Mouse (Mus musculus): ENCODE results near the gene Hyal1. TPM values are rescaled to one million over a fixed set of nuclear protein-coding genes. Genes with fewer than 3 reads are reported as not detected.
"Not testable (repeated sequence)": the region's sequence is repeated elsewhere in the genome, so short reads cannot be mapped to it uniquely, and the experiment has no call there.

Gene Hyal1
- polyA plus RNA-seq, 1 experiment, result 0.53 TPM

DNA sequence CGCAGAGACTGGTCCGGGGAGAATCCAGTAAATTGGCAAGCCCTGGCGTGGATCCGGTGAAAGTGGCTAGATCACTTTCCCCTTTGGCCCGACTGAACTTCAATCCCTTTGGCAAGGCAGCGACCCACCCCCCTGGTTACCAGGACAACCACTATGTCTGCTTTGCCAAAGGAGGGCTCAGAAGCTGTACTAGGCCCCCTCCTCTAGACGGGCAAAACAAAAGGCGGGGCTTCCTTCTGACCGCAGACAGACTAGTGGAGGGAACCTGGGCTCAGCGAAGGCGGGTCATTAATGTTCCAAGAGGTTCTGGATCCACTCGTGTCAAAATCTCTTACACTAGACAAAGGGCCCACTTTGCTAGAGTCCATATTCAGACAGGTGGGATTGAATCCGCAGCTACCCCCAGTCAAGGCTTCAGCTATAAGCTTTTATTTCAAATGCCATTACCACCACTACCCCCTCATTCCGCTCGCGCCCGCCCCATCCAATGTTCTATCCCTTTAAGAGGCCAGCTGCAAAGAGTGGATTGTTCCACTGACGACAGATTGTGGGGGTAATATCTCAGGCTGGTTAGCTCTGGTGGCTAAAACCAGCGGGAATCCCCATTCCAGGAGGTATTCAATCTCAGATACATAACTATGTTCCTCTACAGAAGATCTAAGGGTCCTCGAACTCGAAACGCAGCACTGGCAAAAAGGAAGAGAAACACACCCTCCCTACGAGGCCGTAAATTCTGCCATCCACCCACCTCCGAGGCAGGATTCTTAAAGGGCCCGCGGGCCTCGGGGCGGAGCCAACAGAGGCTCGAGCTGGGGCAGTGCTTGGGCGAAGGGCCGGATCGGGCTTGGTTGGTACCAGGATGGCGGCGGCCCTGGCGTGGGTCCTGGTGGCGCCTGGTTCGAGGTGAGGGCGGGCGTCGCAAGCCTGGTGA, 8.1 kb upstream of the Hyal1 start:
- TF ChIP-seq TAL1 (IDR thresholded peaks at IDR 0.05; ENCODE audit: low read length) (no peak), GATA1 (IDR thresholded peaks at IDR 0.05; ENCODE audit: low read length) (no peak)

DNA sequence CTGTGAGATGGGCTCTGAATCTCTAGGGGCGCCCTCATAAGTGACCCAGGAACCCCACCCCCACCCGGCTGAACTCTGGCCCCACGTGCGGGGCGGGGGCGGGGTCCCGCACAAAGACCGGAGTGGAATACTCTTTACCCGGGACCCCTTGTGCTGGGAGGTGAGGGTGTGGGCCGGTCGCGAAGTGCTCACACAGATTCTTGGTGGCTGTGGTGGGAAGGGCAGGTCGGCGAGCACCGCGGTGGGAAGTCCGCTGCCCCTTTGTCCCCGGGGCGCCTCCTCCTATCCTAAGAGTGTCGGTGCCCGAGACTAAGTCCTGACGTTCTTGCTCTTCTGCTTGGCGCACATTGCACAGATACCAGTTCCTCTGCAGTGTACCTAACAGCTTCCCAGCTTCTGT, 7.5 kb upstream of the Hyal1 start:
- Histone ChIP-seq H3K9me3 (ENCODE audit: control insufficient read depth, low read length) (no peaks in the 10 kb centered on the region), H3K36me3 (ENCODE audit: control insufficient read depth) (peaks cover 67% of the 10 kb centered on the region), H3K4me3 (replicated peaks) (peak overlapping the region; percentile 93), H3K27me3 (ENCODE audit: control insufficient read depth) (no peaks in the 10 kb centered on the region), H3K4me1 (ENCODE audit: control insufficient read depth) (peaks cover 91% of the 10 kb centered on the region)
- TF ChIP-seq GATA1 (IDR thresholded peaks at IDR 0.05; ENCODE audit: low read length), result no peak
- no peak for TF ChIP-seq TAL1 (IDR thresholded peaks at IDR 0.05; ENCODE audit: low read length)

More for the DNA sequence above, 8.1 kb upstream of the Hyal1 start:
- Histone ChIP-seq H3K27me3 (ENCODE audit: control insufficient read depth) (no peaks in the 10 kb centered on the region), H3K36me3 (ENCODE audit: control insufficient read depth) (peaks cover 68% of the 10 kb centered on the region), H3K4me1 (ENCODE audit: control insufficient read depth) (peaks cover 97% of the 10 kb centered on the region), H3K4me3 (replicated peaks) (peak overlapping the region; percentile 93), H3K9me3 (ENCODE audit: control insufficient read depth, low read length) (no peaks in the 10 kb centered on the region)

DNA sequence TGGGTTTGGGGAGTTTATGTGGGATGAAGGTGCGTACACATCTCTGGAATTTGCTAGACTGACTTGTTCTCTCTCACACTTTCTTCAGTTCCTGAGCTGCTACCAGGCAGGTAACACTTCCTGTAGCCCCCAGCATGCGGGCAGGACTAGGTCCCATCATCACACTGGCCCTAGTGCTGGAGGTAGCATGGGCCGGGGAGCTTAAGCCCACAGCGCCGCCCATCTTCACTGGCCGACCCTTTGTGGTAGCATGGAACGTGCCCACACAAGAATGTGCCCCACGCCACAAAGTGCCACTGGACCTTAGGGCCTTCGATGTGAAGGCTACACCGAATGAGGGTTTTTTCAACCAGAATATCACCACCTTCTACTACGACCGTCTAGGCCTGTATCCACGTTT, 6.7 kb upstream of the Hyal1 start:
- no peaks in the 10 kb centered on the region for H3K9me3 ChIP-seq (ENCODE audit: control insufficient read depth, low read length)
- peaks cover 88% of the 10 kb centered on the region for H3K4me1 ChIP-seq (ENCODE audit: control insufficient read depth)
- H3K4me3 ChIP-seq (replicated peaks), result peak overlapping the region; percentile 93
- no peak for TF ChIP-seq GATA1 (IDR thresholded peaks at IDR 0.05; ENCODE audit: low read length)
- no peak for TF ChIP-seq TAL1 (IDR thresholded peaks at IDR 0.05; ENCODE audit: low read length)
- no peaks in the 10 kb centered on the region for H3K27me3 ChIP-seq (ENCODE audit: control insufficient read depth)
- peaks cover 65% of the 10 kb centered on the region for H3K36me3 ChIP-seq (ENCODE audit: control insufficient read depth)

DNA sequence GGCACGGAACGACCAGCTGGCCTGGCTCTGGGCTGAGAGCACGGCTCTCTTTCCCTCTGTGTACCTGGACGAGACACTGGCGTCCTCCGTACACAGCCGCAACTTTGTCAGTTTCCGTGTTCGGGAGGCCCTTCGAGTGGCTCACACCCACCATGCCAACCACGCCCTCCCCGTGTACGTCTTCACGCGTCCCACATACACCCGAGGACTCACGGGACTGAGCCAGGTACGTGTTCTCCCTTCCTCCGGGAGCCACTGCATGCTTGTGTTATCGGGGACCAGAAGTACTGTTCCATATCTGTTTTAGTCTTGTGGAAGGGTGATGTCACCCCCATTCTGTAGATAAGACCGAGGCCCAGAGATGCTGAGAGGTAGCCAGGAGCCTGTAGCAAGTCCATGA, 5.9 kb upstream of the Hyal1 start:
- H3K36me3 ChIP-seq (ENCODE audit: control insufficient read depth), result peaks cover 59% of the 10 kb centered on the region
- H3K4me1 ChIP-seq (ENCODE audit: control insufficient read depth), result peaks cover 88% of the 10 kb centered on the region
- H3K27me3 ChIP-seq (ENCODE audit: control insufficient read depth), result no peaks in the 10 kb centered on the region
- peak; percentile 69 for TF ChIP-seq GATA1 (IDR thresholded peaks at IDR 0.05; ENCODE audit: low read length)
- peak; percentile 54 for TF ChIP-seq TAL1 (IDR thresholded peaks at IDR 0.05; ENCODE audit: low read length)
- no peaks in the 10 kb centered on the region for H3K9me3 ChIP-seq (ENCODE audit: control insufficient read depth, low read length)
- peak overlapping the region; percentile 93 for H3K4me3 ChIP-seq (replicated peaks)

DNA sequence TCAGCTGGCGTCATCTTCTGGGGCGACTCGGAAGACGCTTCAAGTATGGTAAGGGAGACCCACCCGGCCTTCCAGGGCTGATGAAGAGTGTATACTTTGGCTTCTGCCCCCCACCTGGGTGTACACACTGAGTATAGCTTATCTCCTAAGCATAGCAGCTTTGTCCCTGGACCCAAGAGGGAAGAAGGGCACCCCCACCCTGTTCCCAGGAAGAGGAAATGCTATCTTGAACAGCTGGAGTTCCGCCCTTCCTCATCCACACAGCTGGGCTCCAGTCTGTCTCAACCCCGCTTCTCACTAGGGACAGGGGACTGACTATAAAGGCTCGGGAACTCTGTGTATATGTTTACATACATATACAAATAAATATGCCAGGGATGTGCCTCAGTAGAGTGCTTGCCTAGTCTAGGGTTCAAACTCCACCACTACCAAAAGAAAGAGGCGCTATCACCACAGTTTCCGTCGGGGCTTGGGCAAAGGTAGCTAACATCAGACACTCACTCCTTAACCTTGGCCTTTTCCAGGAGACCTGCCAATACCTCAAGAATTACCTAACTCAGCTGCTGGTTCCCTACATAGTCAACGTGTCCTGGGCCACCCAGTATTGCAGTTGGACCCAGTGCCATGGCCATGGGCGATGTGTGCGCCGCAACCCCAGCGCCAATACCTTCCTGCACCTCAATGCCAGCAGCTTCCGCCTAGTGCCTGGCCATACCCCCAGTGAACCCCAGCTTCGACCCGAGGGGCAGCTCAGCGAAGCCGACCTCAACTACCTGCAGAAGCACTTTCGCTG, 5.0 kb upstream of the Hyal1 start:
- Histone ChIP-seq H3K9me3 (ENCODE audit: control insufficient read depth, low read length) (no peaks in the 10 kb centered on the region), H3K27me3 (ENCODE audit: control insufficient read depth) (no peaks in the 10 kb centered on the region), H3K36me3 (ENCODE audit: control insufficient read depth) (peaks cover 50% of the 10 kb centered on the region), H3K4me3 (replicated peaks) (peak overlapping the region; percentile 93), H3K4me1 (ENCODE audit: control insufficient read depth) (peaks cover 88% of the 10 kb centered on the region)
- no peak for TF ChIP-seq GATA1 (IDR thresholded peaks at IDR 0.05; ENCODE audit: low read length)
- no peak for TF ChIP-seq TAL1 (IDR thresholded peaks at IDR 0.05; ENCODE audit: low read length)

DNA sequence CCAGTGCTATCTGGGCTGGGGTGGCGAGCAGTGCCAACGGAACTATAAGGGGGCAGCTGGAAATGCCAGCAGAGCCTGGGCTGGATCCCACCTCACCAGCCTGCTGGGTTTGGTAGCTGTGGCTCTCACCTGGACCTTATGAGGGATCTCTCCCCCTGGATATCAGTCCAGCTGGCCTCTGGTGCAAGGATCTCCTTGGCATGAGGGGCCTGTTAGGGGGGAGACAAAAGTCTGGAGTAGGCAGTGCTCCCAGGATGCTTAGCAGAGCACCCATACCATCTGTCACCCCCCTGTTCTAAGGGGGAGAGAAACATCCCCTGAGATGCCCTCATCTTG, 4.4 kb upstream of the Hyal1 start:
- Histone ChIP-seq H3K9me3 (ENCODE audit: control insufficient read depth, low read length) (no peaks in the 10 kb centered on the region), H3K4me3 (replicated peaks) (peak overlapping the region; percentile 93), H3K4me1 (ENCODE audit: control insufficient read depth) (peaks cover 88% of the 10 kb centered on the region), H3K36me3 (ENCODE audit: control insufficient read depth) (peaks cover 46% of the 10 kb centered on the region), H3K27me3 (ENCODE audit: control insufficient read depth) (no peaks in the 10 kb centered on the region)
- TF ChIP-seq GATA1 (IDR thresholded peaks at IDR 0.05; ENCODE audit: low read length), result no peak
- TF ChIP-seq TAL1 (IDR thresholded peaks at IDR 0.05; ENCODE audit: low read length), result no peak

DNA sequence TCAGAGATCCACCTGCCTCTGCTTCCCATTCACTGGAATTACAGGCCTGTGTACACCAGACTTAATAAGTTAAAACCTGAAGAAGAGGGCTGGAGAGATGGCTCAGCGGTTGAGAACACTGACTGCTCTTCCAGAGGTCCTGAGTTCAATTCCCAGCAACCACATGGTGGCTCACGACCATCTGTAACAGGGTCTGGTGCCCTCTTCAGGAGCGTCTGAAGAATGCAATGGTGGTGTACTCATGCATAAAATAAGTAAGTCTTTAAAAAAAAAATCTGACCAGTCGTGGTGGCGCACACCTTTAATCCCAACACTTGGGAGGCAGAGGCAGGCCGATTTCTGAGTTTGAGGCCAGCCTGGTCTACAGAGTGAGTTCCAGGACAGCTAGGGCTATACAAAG, 3.0 kb upstream of the Hyal1 start:
- Histone ChIP-seq H3K36me3 (ENCODE audit: control insufficient read depth) (peaks cover 55% of the 10 kb centered on the region), H3K4me1 (ENCODE audit: control insufficient read depth) (peaks cover 86% of the 10 kb centered on the region)
- H3K9me3 ChIP-seq (ENCODE audit: control insufficient read depth, low read length); H3K27me3 ChIP-seq (ENCODE audit: control insufficient read depth); H3K4me3 ChIP-seq (replicated peaks): not testable (repeated sequence)

DNA sequence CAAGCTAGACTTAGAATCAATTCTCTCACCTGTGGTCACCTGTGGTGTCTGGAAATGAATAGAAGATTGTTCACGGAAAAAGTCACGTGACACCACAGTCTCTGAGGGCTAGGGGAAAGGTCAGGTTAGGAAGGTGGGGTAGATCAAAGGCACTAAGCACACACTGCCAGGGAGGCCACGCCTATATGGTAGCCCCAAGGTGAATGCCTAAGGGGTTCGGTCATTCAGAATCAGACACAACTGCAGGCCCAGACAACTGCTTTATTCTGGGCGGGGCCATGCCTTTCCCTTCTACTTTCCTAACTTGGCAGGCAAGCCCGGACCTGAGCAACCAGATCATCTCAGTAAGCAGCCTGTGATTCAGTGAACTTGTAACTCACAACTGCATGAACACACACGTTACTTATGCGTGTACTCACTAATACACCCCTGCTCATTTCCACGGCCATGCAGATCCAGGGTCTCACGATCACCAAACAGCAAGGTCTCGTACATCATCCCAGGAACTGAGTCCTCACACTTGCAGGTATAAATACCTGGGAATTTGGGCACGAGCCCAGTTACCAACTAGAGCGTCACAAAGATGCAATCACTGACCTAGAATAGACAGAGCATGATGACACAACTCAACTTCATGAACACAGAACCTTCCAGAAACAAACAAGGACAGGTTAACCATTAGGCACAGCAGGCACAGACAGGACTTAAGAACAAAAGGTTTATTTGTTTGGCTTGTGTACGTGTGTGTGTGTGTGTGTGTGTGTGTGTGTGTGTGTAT, 959 bp upstream of the Hyal1 start:
- TF ChIP-seq GATA1 (IDR thresholded peaks at IDR 0.05; ENCODE audit: low read length) (no peak), TAL1 (IDR thresholded peaks at IDR 0.05; ENCODE audit: low read length) (no peak)
- no peaks in the 10 kb centered on the region for H3K9me3 ChIP-seq (ENCODE audit: control insufficient read depth, low read length)
- peaks cover 55% of the 10 kb centered on the region for H3K36me3 ChIP-seq (ENCODE audit: control insufficient read depth)
- H3K4me1 ChIP-seq (ENCODE audit: control insufficient read depth), result peaks cover 85% of the 10 kb centered on the region
- H3K4me3 ChIP-seq (replicated peaks), result no peak overlapping the region
- no peaks in the 10 kb centered on the region for H3K27me3 ChIP-seq (ENCODE audit: control insufficient read depth)

DNA sequence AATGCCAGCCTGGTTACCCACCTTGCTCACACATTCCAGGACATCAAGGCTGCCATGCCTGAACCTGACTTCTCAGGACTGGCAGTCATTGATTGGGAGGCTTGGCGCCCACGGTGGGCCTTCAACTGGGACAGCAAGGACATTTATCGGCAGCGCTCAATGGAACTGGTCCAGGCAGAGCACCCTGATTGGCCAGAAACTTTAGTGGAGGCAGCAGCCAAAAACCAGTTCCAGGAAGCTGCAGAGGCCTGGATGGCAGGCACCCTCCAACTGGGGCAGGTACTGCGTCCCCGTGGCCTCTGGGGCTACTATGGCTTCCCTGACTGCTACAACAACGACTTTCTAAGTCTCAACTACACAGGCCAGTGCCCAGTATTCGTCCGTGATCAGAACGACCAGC, 1.1 kb downstream of the Hyal1 start:
- Histone ChIP-seq H3K9me3 (ENCODE audit: control insufficient read depth, low read length) (no peaks in the 10 kb centered on the region), H3K27me3 (ENCODE audit: control insufficient read depth) (no peaks in the 10 kb centered on the region), H3K36me3 (ENCODE audit: control insufficient read depth) (peaks cover 43% of the 10 kb centered on the region), H3K4me1 (ENCODE audit: control insufficient read depth) (peaks cover 85% of the 10 kb centered on the region), H3K4me3 (replicated peaks) (peak overlapping the region; percentile 61)
- TF ChIP-seq GATA1 (IDR thresholded peaks at IDR 0.05; ENCODE audit: low read length) (no peak), TAL1 (IDR thresholded peaks at IDR 0.05; ENCODE audit: low read length) (no peak)
